Mouse (Mus musculus): ENCODE data around the gene Krt24. TPM values are rescaled to one million over a fixed set of nuclear protein-coding genes. Genes with fewer than 3 reads are reported as not detected.

The Krt24 gene
- polyA plus RNA-seq, 1 experiment = 0.44 TPM

DNA sequence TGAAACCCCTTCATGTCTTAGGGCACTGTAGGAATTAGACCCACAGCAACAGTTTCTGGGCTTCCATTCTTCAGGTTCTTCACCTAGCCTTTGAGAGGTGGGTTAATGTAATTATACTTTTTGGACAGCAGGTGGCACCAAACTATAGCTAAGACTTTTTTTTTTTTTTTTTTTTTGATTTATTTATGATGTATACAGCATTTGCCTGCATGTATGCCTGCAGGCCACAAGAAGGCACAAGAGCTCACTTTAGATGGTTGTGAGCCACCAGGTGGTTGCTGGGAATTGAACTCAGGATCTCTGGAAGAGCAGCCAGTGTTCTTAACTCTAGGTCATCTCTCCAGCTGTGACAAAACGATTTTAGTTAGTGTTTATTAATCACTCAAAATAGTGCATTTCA is 25.8 kb upstream of the Krt24 start:
- H3K27me3 ChIP-seq (ENCODE audit: control insufficient read depth, insufficient read depth, low read length) = no peaks in the 10 kb centered on the region
- no peak for DNase-seq
- TF ChIP-seq CTCF (IDR thresholded peaks at IDR 0.05; ENCODE audit: borderline replicate concordance, insufficient read depth, low read depth, low read length) (no peak), POLR2A (IDR thresholded peaks at IDR 0.05; ENCODE audit: borderline replicate concordance, insufficient read depth, low read length) (no peak)
- H3K27ac ChIP-seq (ENCODE audit: insufficient read depth, low read length) = no peak overlapping the region
- no peaks in the 10 kb centered on the region for H3K4me1 ChIP-seq (ENCODE audit: control insufficient read depth, insufficient read depth, low read length)
- WGBS = 92% methylated on average over 1 of the region's 1 CpGs
- H3K4me3 ChIP-seq (replicated peaks; ENCODE audit: insufficient read depth, low read depth, low read length) = no peak overlapping the region

DNA sequence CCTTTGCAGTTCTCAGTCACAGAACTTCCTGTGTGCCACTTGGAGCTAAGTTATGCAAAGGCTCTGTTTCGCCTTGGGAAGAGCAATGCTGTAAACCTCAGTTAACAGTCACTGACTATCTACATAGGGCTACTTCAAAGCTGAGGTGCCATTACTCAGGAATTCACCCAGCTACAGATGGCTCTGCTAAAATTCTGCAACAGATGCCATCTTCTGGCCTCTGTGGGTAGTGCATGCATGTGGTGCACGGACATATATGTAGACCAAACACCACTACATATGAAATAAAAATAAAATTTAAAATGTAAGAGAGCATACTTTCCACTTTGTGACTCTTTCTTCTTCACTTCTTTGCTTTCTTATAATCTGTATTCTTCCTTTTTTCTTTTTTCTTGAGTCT is 22.5 kb upstream of the Krt24 start:
- WGBS = 32% methylated on average over 2 of the region's 2 CpGs
- TF ChIP-seq CTCF (IDR thresholded peaks at IDR 0.05; ENCODE audit: borderline replicate concordance, insufficient read depth, low read depth, low read length) (peak; percentile 85), POLR2A (IDR thresholded peaks at IDR 0.05; ENCODE audit: borderline replicate concordance, insufficient read depth, low read length) (no peak)
- peak; percentile 62 to 75 for DNase-seq
- H3K4me1 ChIP-seq (ENCODE audit: control insufficient read depth, insufficient read depth, low read length) = no peaks in the 10 kb centered on the region
- no peak overlapping the region for H3K4me3 ChIP-seq (replicated peaks; ENCODE audit: insufficient read depth, low read depth, low read length)
- no peaks in the 10 kb centered on the region for H3K27me3 ChIP-seq (ENCODE audit: control insufficient read depth, insufficient read depth, low read length)
- no peak overlapping the region for H3K27ac ChIP-seq (ENCODE audit: insufficient read depth, low read length)

DNA sequence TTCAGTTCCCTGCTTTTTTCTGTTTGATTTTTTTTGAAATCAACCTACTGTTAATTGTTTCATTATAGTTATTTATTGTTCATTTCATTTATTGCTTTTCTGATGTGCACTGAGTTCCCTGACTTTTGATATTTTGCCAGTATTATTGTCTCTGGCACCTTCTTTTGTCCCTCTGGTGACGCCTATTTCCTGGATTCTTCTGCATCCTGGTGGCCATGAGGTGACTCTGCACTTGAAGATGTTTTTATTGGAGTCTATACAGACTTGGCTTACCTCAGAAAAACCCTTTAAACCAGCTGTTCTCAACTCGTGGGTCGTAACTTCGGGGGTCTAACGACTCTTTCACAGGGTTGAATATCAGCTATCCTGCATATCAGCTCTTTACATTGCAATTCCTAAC is 10.0 kb upstream of the Krt24 start:
- Histone ChIP-seq H3K27me3 (ENCODE audit: control insufficient read depth, insufficient read depth, low read length) (no peaks in the 10 kb centered on the region), H3K4me1 (ENCODE audit: control insufficient read depth, insufficient read depth, low read length) (no peaks in the 10 kb centered on the region), H3K4me3 (replicated peaks; ENCODE audit: insufficient read depth, low read depth, low read length) (no peak overlapping the region), H3K27ac (ENCODE audit: insufficient read depth, low read length) (no peak overlapping the region)
- 43% methylated on average over 5 of the region's 5 CpGs for WGBS
- TF ChIP-seq POLR2A (IDR thresholded peaks at IDR 0.05; ENCODE audit: borderline replicate concordance, insufficient read depth, low read length) (no peak), CTCF (IDR thresholded peaks at IDR 0.05; ENCODE audit: borderline replicate concordance, insufficient read depth, low read depth, low read length) (peak; percentile 54; the same call in 1 of the 2 replicates)
- peak in 1 of 2 experiments; percentile 28 for DNase-seq

DNA sequence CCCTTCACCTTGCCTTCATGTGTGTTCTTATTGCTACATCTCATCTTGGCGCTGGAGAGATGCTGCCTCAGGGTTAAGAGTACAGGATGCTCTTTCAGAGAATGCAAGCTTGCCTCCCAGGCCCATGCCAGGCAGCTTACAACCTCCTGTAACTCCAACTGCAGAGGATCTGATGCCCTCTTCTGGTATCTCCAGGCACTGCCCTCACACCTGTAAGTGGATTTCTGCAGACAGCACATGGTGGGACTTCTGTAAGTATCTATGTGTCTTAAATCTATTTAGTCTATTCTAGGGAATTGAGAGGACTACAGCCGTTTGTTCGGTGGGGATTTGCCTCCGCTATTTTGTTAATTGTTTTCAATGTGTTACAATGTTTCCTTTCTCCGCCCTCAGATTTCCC is 7.8 kb upstream of the Krt24 start:
- H3K27me3 ChIP-seq (ENCODE audit: control insufficient read depth, insufficient read depth, low read length) = no peaks in the 10 kb centered on the region
- WGBS = 61% methylated on average over 5 of the region's 5 CpGs
- H3K27ac ChIP-seq (ENCODE audit: insufficient read depth, low read length) = no peak overlapping the region
- DNase-seq = peak; percentile 78 to 80
- no peaks in the 10 kb centered on the region for H3K4me1 ChIP-seq (ENCODE audit: control insufficient read depth, insufficient read depth, low read length)
- no peak overlapping the region for H3K4me3 ChIP-seq (replicated peaks; ENCODE audit: insufficient read depth, low read depth, low read length)
- TF ChIP-seq POLR2A (IDR thresholded peaks at IDR 0.05; ENCODE audit: borderline replicate concordance, insufficient read depth, low read length) (no peak), CTCF (IDR thresholded peaks at IDR 0.05; ENCODE audit: borderline replicate concordance, insufficient read depth, low read depth, low read length) (peak; percentile 90)

DNA sequence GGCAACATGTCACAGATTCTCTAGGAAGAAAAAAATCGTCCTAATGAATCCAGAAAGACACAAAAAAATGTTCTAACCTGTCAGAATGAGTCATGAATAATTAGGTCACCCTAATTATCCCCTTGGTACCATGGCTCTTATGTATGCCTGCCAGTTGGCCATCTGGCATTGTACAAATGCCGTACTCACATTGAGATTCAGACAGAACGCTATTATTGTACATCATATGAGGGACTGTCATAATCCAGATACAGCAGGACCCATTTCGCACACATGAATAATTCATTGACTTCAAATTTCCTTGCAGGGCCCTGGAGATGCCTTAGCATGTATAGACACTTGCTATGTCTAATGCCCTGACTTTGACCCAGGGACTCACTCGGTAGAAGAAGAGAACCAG is 1.1 kb downstream of the Krt24 start:
- 7% methylated on average over 5 of the region's 5 CpGs for WGBS

DNA sequence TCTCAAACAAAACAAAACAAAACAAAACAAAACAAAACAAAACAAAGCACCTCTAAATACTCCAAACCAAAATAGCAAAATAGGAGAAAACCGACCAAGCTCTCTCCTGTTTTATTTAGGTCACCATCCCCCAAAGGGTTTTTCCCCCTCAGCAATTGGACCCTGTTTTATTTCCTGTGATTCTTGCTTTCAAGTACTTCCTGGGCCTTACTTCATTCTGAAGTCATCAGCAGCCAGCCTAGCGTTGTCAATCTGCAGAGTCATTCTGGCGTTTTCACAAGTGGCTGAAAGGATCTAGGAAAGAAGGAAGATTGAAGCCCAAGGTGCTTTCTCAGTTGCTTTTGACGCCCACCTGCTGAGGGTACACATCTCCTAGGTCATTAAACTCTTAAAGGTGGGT is 1.7 kb downstream of the Krt24 start:
- Histone ChIP-seq H3K27me3 (ENCODE audit: control insufficient read depth, insufficient read depth, low read length) (no peaks in the 10 kb centered on the region), H3K27ac (ENCODE audit: insufficient read depth, low read length) (peak overlapping the region; percentile 89), H3K4me3 (replicated peaks; ENCODE audit: insufficient read depth, low read depth, low read length) (no peak overlapping the region), H3K4me1 (ENCODE audit: control insufficient read depth, insufficient read depth, low read length) (peaks cover 38% of the 10 kb centered on the region)
- WGBS = 43% methylated on average over 4 of the region's 4 CpGs
- peak in 1 of 2 experiments; percentile 24 for DNase-seq
- TF ChIP-seq CTCF (IDR thresholded peaks at IDR 0.05; ENCODE audit: borderline replicate concordance, insufficient read depth, low read depth, low read length) (no peak), POLR2A (IDR thresholded peaks at IDR 0.05; ENCODE audit: borderline replicate concordance, insufficient read depth, low read length) (no peak)

More for the DNA sequence above, 1.1 kb downstream of the Krt24 start:
- H3K27me3 ChIP-seq (ENCODE audit: control insufficient read depth, insufficient read depth, low read length) = no peaks in the 10 kb centered on the region
- no peak overlapping the region for H3K4me3 ChIP-seq (replicated peaks; ENCODE audit: insufficient read depth, low read depth, low read length)
- peak overlapping the region; percentile 93 for H3K27ac ChIP-seq (ENCODE audit: insufficient read depth, low read length)
- TF ChIP-seq POLR2A (IDR thresholded peaks at IDR 0.05; ENCODE audit: borderline replicate concordance, insufficient read depth, low read length) = no peak
- DNase-seq = peak; percentile 73 to 92
- peaks cover 38% of the 10 kb centered on the region for H3K4me1 ChIP-seq (ENCODE audit: control insufficient read depth, insufficient read depth, low read length)

DNA sequence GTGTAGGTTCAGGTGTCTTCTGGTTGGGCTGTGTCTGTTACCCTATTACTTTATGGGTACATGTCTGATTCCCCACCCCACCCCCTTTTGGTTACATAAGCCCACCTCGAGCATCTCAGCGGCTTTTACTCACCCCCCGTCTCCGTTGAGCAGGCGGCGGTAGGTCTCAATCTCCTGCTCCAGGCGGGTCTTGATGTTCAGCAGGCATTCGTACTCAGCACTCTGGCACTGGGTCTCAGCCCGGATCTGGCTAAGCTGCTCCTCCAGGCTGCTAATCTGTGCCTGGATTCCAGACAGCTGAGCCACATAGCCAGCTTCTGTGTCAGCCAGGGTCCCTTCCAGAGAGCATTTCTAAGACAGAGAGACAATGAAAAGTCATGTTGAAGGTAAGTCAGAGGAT is 3.9 kb downstream of the Krt24 start:
- WGBS = 11% methylated on average over 9 of the region's 9 CpGs
- Histone ChIP-seq H3K4me3 (replicated peaks; ENCODE audit: insufficient read depth, low read depth, low read length) (peak overlapping the region; percentile 22), H3K27me3 (ENCODE audit: control insufficient read depth, insufficient read depth, low read length) (no peaks in the 10 kb centered on the region), H3K4me1 (ENCODE audit: control insufficient read depth, insufficient read depth, low read length) (peaks cover 38% of the 10 kb centered on the region), H3K27ac (ENCODE audit: insufficient read depth, low read length) (peak overlapping the region; percentile 72)
- peak; percentile 55 to 73 for DNase-seq
- TF ChIP-seq CTCF (IDR thresholded peaks at IDR 0.05; ENCODE audit: borderline replicate concordance, insufficient read depth, low read depth, low read length) (no peak), POLR2A (IDR thresholded peaks at IDR 0.05; ENCODE audit: borderline replicate concordance, insufficient read depth, low read length) (no peak)

DNA sequence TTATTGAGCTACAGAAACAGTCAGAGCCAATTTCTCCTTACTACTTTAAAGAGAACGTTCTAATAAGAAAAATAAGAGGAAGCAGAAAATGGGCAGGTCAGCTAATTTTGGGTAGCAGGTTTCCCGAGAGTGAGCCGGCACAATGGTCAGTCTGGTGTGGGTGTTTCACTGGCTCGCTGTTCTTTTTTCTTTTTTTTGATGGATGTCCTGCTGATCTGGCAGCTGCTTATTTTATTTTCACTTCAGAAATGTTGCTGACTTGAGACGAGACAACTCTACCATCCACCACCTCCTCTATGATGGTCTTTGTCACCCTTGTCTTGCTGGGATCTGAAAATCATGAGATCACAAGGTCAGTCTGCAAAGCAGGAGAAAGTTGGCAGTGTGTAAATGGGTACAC is 5.1 kb downstream of the Krt24 start:
- DNase-seq = peak; percentile 55 to 81
- Histone ChIP-seq H3K27ac (ENCODE audit: insufficient read depth, low read length) (peak overlapping the region; percentile 53; the same call in 1 of the 2 replicates), H3K4me3 (replicated peaks; ENCODE audit: insufficient read depth, low read depth, low read length) (no peak overlapping the region), H3K4me1 (ENCODE audit: control insufficient read depth, insufficient read depth, low read length) (peaks cover 37% of the 10 kb centered on the region), H3K27me3 (ENCODE audit: control insufficient read depth, insufficient read depth, low read length) (no peaks in the 10 kb centered on the region)
- TF ChIP-seq CTCF (IDR thresholded peaks at IDR 0.05; ENCODE audit: borderline replicate concordance, insufficient read depth, low read depth, low read length) (no peak), POLR2A (IDR thresholded peaks at IDR 0.05; ENCODE audit: borderline replicate concordance, insufficient read depth, low read length) (no peak)
- 5% methylated on average over 5 of the region's 5 CpGs for WGBS

All from cerebellum, adult 2 months (tissue).